Mouse (Mus musculus): ENCODE measurements around the gene Gm42674. TPM values are rescaled to one million over a fixed set of nuclear protein-coding genes. Genes with fewer than 3 reads are reported as not detected.
A peak's percentile ranks its signal among the peaks of the same experiment; 100 is the strongest.

Gene Gm42674
- polyA plus RNA-seq, 1 experiment from 2014 or later = not detected

- 67% methylated on average over 2 of the region's 2 CpGs for WGBS
These were observed 27.6 kb downstream of the Gm42674 start for GRCm38 (mm10) chr3:90629298-90629697.

GRCm38 (mm10) chr3:90631984-90632383 lies 30.3 kb downstream of the Gm42674 start:
- H3K4me2 ChIP-seq = no peak overlapping the region
- ATAC-seq (ENCODE audit: low FRiP score) = no peak
- no peaks in the 10 kb centered on the region for H3K9me3 ChIP-seq
- no peaks in the 10 kb centered on the region for H3K36me3 ChIP-seq
- H3K4me3 ChIP-seq = no peak overlapping the region
- 81% methylated on average over 2 of the region's 2 CpGs for WGBS
- no peak overlapping the region for H3K27ac ChIP-seq
- H3K27me3 ChIP-seq = no peaks in the 10 kb centered on the region
- H3K9ac ChIP-seq = no peak overlapping the region
- no peaks in the 10 kb centered on the region for H3K4me1 ChIP-seq (replicated peaks)

More at GRCm38 (mm10) chr3:90629298-90629697, 27.6 kb downstream of the Gm42674 start:
- Histone ChIP-seq H3K27ac (no peak overlapping the region), H3K4me2 (no peak overlapping the region), H3K36me3 (no peaks in the 10 kb centered on the region), H3K4me3 (no peak overlapping the region), H3K9ac (no peak overlapping the region), H3K27me3 (no peaks in the 10 kb centered on the region), H3K4me1 (replicated peaks) (peaks cover 5% of the 10 kb centered on the region; the same call in 1 of the 2 replicates), H3K9me3 (no peaks in the 10 kb centered on the region)
- no peak for ATAC-seq (ENCODE audit: low FRiP score)

GRCm38 (mm10) chr3:90638511-90639275 lies 37.0 kb downstream of the Gm42674 start:
- H3K9ac ChIP-seq = no peak overlapping the region
- no peak overlapping the region for H3K4me3 ChIP-seq
- no peaks in the 10 kb centered on the region for H3K4me1 ChIP-seq (replicated peaks)
- no peaks in the 10 kb centered on the region for H3K36me3 ChIP-seq
- H3K9me3 ChIP-seq = no peaks in the 10 kb centered on the region
- 79% methylated on average over 1 of the region's 1 CpGs for WGBS
- no peak overlapping the region for H3K27ac ChIP-seq
- H3K4me2 ChIP-seq = no peak overlapping the region
- no peaks in the 10 kb centered on the region for H3K27me3 ChIP-seq
- ATAC-seq (ENCODE audit: low FRiP score) = no peak

- no peak overlapping the region for H3K4me3 ChIP-seq
- no peak for ATAC-seq (ENCODE audit: low FRiP score)
- H3K36me3 ChIP-seq = no peaks in the 10 kb centered on the region
- H3K9me3 ChIP-seq = no peaks in the 10 kb centered on the region
- H3K27me3 ChIP-seq = no peaks in the 10 kb centered on the region
- H3K4me2 ChIP-seq = no peak overlapping the region
- 54% methylated on average over 7 of the region's 7 CpGs for WGBS
- no peak overlapping the region for H3K9ac ChIP-seq
- no peaks in the 10 kb centered on the region for H3K4me1 ChIP-seq (replicated peaks)
- no peak overlapping the region for H3K27ac ChIP-seq
These were observed 37.9 kb downstream of the Gm42674 start for GRCm38 (mm10) chr3:90639511-90640154.

- Histone ChIP-seq H3K27me3 (no peaks in the 10 kb centered on the region), H3K36me3 (no peaks in the 10 kb centered on the region), H3K27ac (no peak overlapping the region), H3K9me3 (no peaks in the 10 kb centered on the region), H3K9ac (no peak overlapping the region), H3K4me1 (replicated peaks) (no peaks in the 10 kb centered on the region), H3K4me2 (no peak overlapping the region), H3K4me3 (no peak overlapping the region)
- no peak for ATAC-seq (ENCODE audit: low FRiP score)
- WGBS = 86% methylated on average over 7 of the region's 7 CpGs
These were observed 39.3 kb downstream of the Gm42674 start for GRCm38 (mm10) chr3:90640981-90641380.

- Histone ChIP-seq H3K9me3 (no peaks in the 10 kb centered on the region), H3K4me3 (no peak overlapping the region), H3K9ac (no peak overlapping the region), H3K27me3 (no peaks in the 10 kb centered on the region), H3K36me3 (no peaks in the 10 kb centered on the region), H3K27ac (no peak overlapping the region), H3K4me2 (no peak overlapping the region), H3K4me1 (replicated peaks) (no peaks in the 10 kb centered on the region)
- ATAC-seq (ENCODE audit: low FRiP score) = no peak
- WGBS = 51% methylated on average over 3 of the region's 3 CpGs
These were observed 42.5 kb downstream of the Gm42674 start for GRCm38 (mm10) chr3:90644220-90644619.

GRCm38 (mm10) chr3:90647291-90647690 lies 45.6 kb downstream of the Gm42674 start:
- Histone ChIP-seq H3K27ac (no peak overlapping the region), H3K4me1 (replicated peaks) (no peaks in the 10 kb centered on the region), H3K36me3 (no peaks in the 10 kb centered on the region), H3K9me3 (no peaks in the 10 kb centered on the region), H3K4me2 (no peak overlapping the region), H3K9ac (no peak overlapping the region), H3K4me3 (no peak overlapping the region), H3K27me3 (no peaks in the 10 kb centered on the region)
- WGBS = 91% methylated on average over 1 of the region's 1 CpGs
- ATAC-seq (ENCODE audit: low FRiP score) = no peak

- Histone ChIP-seq H3K27ac (no peak overlapping the region), H3K4me3 (no peak overlapping the region), H3K9me3 (no peaks in the 10 kb centered on the region), H3K9ac (no peak overlapping the region), H3K27me3 (0 out of 2 replicates have a peak, but pooled peaks cover 1% of the 10 kb centered on the region), H3K4me2 (no peak overlapping the region), H3K36me3 (no peaks in the 10 kb centered on the region), H3K4me1 (replicated peaks) (no peaks in the 10 kb centered on the region)
- ATAC-seq (ENCODE audit: low FRiP score) = no peak
These were observed 47.3 kb downstream of the Gm42674 start for GRCm38 (mm10) chr3:90648981-90649380.

GRCm38 (mm10) chr3:90649832-90650231 lies 48.1 kb downstream of the Gm42674 start:
- no peak for ATAC-seq (ENCODE audit: low FRiP score)
- H3K4me1 ChIP-seq (replicated peaks) = no peaks in the 10 kb centered on the region
- no peak overlapping the region for H3K4me3 ChIP-seq
- no peaks in the 10 kb centered on the region for H3K9me3 ChIP-seq
- H3K27me3 ChIP-seq = 0 out of 2 replicates have a peak, but pooled peaks cover 5% of the 10 kb centered on the region
- H3K4me2 ChIP-seq = no peak overlapping the region
- H3K9ac ChIP-seq = no peak overlapping the region
- no peak overlapping the region for H3K27ac ChIP-seq
- H3K36me3 ChIP-seq = no peaks in the 10 kb centered on the region
- WGBS = 94% methylated on average over 2 of the region's 2 CpGs

GRCm38 (mm10) chr3:90652878-90653508 lies 51.3 kb downstream of the Gm42674 start:
- H3K4me1 ChIP-seq (replicated peaks) = no peaks in the 10 kb centered on the region
- ATAC-seq (ENCODE audit: low FRiP score) = peak; percentile 83
- H3K27me3 ChIP-seq = 0 out of 2 replicates have a peak, but pooled peaks cover 5% of the 10 kb centered on the region
- H3K4me2 ChIP-seq = no peak overlapping the region
- no peak overlapping the region for H3K4me3 ChIP-seq
- no peaks in the 10 kb centered on the region for H3K9me3 ChIP-seq
- no peak overlapping the region for H3K9ac ChIP-seq
- 40% methylated on average over 5 of the region's 5 CpGs for WGBS
- H3K27ac ChIP-seq = no peak overlapping the region
- no peaks in the 10 kb centered on the region for H3K36me3 ChIP-seq

GRCm38 (mm10) chr3:90653717-90654116 lies 52.0 kb downstream of the Gm42674 start, which contains the start of gene S100a7a:
Gene S100a7a, plus strand, starts transcription at chr3:90654017.
- Histone ChIP-seq H3K4me2 (no peak within 1 kb of the TSS), H3K4me1 (replicated peaks) (no peaks in the 10 kb centered on the region), H3K27me3 (0 out of 2 replicates have a peak, but pooled peaks cover 5% of the 10 kb centered on the region), H3K27ac (no peak within 1 kb of the TSS), H3K4me3 (no peak within 1 kb of the TSS), H3K36me3 (no peaks in the 10 kb centered on the region), H3K9ac (no peak within 1 kb of the TSS), H3K9me3 (no peaks in the 10 kb centered on the region)
- no peak for ATAC-seq (ENCODE audit: low FRiP score)
